Mouse (Mus musculus): ENCODE results near the gene Sart1.

DNA sequence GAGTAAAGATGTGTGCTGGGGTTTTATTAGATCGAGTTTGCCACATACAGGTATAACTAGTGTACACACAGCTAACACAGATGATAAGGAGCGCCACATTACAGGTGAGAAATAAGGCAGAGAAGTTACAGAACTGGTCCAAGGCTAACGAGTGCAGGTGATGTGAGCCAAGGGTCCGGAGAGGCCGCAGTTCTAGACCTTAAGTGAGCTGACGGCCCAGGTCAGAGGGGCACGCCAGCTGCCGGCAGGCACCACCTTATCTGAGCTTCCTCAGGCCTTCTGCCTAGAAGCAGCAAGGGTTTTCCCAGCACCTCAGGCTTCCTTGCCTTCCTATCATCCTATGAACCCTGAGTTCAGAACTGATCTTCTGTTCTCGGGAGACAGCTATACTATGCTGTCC, 31.1 kb upstream of the Sart1 start:
- TF ChIP-seq GATA1 (IDR thresholded peaks at IDR 0.05; ENCODE audit: low read length): no peak
- no peak for TF ChIP-seq TAL1 (IDR thresholded peaks at IDR 0.05; ENCODE audit: low read length)
